Mouse (Mus musculus) induced T-regulatory cell, adult 2 months (primary cell): ENCODE data around the gene H2-Q6.
A peak's percentile ranks its signal among the peaks of the same experiment; 100 is the strongest.
"Not testable (repeated sequence)": the region's sequence is repeated elsewhere in the genome, so short reads cannot be mapped to it uniquely, and the experiment has no call there.

ENCODE experiments used
- DNase-seq: peaks from one replicate; pipeline ENCODE4 v3.0.0-alpha.2; 2012; ENCODE audit warnings: low read depth

H2-Q6 gene

DNA sequence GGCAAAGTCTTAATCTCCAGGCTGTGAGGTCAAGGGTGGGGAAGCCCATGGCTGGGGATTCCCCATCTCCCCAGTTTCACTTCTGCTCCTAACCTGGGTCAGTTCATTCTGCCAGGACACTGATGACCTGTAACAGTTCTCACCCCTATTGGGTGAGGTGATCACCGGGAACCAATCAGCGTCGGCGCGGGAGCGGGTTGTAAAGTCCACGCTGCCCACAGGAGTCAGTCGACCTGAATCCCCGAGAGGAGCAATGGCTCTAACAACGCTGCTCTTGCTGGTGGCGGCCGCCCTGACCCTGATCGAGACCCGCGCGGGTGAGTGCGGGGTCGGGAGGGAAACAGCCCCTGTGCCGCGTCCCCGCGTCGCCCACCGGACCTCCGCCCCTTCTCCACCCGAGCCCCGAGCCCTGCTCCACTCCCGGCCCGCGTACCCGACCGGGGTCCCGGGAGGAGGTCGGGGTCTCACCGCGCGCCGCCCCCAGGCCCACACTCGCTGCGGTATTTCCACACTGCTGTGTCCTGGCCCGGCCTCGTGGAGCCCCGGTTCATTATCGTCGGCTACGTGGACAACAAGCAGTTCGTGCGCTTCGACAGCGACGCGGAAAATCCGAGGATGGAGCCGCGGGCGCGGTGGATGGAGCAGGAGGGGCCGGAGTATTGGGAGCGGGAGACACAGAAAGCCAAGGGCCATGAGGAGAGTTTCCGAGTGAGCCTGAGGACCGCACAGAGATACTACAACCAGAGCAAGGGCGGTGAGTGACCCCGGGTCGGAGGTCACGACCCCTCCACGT is at the start of gene H2-Q6:
Gene H2-Q6 (plus strand): TSS at position 227 of the 793 bp plus-strand sequence.
- peak; percentile 96 for DNase-seq

DNA sequence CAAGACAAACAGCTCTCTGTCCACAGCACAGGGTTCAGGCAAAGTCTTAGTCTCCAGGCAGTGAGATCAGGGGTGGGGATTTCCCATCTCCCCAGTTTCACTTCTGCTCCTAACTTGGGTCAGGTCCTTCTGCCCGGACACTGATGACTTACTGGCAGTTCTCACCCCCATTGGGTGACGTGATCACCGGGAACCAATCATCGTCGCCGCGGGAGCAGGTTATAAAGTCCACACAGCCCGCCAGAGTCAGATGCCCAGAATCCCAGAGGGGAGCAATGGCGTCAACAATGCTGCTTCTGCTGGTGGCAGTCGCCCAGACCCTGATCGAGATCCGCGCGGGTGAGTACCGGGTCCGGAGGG is 45.3 kb upstream of the H2-Q6 start, which contains the start of gene H2-Q4:
Gene H2-Q4 (plus strand): TSS at position 249 of the 360 bp plus-strand sequence.
- DNase-seq, result peak; percentile 98

DNA sequence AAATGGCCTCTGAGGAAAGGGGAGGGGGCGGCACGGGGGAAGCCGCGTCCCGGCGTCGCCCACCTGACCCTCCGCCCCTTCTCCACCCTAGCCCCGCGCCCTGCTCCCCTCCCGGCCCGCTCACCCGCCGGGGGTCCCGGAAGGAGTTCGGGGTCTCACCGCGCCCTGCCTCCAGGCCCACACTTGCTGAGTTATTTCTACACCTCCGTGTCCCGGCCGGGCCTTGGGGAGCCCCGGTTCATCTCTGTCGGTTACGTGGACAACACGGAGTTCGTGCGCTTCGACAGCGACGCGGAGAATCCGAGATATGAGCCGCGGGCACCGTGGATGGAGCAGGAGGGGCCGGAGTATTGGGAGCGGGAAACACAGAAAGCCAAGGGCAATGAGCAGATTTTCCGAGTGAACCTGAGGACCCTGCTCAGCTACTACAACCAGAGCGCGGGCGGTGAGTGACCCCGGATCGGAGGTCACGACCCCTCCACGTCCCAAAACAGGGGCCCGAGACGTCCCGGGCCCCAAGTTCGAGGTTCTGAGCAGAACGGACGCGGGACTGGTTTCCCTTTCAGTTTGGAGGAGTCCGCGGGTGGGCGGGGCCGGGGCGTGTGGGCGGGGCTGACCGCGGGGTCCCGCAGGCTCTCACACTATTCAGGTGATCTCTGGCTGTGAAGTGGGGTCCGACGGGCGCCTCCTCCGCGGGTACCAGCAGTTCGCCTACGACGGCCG is 44.8 kb upstream of the H2-Q6 start:
- peak; percentile 87 for DNase-seq

GRCm38 (mm10) chr17:35389796-35390195 is 34.9 kb upstream of the H2-Q6 start:
- DNase-seq, result peak; percentile 89

DNA sequence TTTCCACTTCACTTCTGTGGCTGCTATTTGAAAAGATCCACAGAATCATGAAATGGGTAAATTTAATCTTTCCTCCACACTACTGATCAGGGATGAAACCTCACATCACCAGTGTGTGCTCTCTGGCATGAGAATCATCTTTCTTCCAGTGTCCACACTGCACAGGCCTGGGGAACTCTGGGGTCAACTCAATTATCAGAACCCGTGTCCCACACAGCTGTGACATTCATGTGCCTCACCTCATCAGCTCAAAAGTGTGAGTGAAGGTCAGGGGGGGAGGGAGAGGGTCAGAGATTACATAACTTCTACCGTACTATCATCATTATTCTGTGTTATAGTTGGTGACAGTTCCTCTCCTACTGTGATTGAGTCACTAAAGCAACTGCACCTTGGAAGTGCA is 32.0 kb upstream of the H2-Q6 start:
- peak; percentile 49 for DNase-seq

- DNase-seq, result peak; percentile 46
These were observed 30.5 kb upstream of the H2-Q6 start for GRCm38 (mm10) chr17:35393864-35394800.

DNA sequence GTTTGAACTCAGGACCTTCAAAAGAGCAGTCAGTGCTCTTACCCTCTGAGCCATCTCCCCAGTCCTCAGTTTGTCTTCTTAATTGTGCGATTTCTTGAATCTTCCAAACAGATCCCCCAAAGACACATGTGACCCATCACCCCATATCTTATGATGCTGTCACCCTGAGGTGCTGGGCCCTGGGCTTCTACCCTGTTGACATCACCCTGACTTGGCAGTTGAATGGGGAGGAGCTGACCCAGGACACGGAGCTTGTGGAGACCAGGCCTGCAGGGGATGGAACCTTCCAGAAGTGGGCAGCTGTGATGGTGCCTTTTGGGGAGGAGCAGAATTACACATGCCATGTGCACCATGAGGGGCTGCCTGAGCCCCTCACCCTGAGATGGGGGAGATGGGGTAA is 27.7 kb upstream of the H2-Q6 start:
- DNase-seq, result not testable (repeated sequence)

DNA sequence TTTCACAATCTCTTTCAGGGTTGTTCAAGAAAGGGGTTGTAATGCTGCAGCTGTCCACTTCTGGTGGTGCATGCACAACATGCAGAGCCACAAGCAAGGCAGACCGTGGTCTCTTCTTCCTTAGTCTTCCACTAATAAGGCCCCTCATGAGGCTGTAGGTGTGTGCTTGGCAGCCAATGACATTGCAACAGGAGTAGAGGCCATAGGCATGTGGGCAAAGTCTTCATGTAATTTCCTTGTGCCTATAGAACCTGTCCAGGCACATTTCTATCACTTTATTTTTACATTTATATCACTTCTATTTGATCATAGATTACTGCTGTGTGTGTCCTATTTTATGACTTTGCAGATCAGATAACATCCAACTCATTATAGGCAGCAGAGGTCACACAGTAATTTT is 11.6 kb upstream of the H2-Q6 start:
- DNase-seq, result not testable (repeated sequence)

- DNase-seq, result not testable (repeated sequence)
These were observed 9.1 kb upstream of the H2-Q6 start for GRCm38 (mm10) chr17:35415273-35416129.

DNA sequence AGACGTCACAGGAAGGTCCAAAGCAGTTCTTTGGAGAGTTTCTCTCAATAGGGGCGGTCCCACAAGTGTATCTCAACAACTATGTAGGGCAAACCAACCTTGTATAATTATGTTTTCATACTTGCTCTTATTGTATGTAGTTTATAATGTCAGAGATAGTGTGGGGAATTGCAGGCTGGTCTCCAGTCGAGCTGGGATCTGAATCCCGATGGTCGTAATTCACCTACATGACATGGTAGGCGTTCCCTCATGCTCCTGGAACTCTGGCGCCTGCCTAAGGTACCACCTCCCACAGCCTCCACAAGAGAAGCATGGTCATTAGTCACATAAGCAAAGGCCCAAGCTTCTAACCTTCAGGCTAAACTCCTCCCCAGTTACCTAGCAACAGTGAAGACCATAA is 5.9 kb upstream of the H2-Q6 start:
- DNase-seq, result no peak

GRCm38 (mm10) chr17:35419564-35419963 is 5.1 kb upstream of the H2-Q6 start:
- DNase-seq, result peak; percentile 37

DNA sequence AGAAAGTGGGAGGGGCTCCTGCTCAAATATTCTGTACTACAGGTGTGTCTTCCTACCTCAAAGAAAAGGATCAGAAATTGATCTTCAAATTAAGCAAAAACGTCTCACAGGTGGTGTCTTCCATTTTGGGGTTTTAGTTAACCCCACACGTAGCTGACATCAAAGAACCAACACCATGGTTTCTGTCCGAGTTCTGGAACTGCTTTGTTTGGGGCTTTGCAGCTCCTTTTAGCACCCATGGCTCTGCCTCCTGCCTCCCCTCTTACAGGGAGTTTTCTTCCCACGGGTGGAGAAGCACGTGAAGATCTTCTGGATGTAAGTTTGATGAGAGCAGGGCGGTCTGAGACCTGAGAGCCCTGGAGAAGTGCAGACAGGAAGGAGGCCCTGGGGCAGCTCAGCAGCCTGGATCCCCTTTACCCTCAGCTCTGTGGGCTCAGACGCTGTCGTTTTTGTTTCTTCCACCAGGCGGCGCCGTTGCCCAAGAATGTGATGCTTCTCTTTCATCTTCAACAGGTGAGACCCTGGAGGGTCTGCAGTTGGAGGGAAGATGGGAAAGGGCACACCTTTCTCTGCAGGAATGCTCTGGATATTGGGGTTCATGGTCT is 4.3 kb upstream of the H2-Q6 start:
- peak; percentile 94 for DNase-seq

DNA sequence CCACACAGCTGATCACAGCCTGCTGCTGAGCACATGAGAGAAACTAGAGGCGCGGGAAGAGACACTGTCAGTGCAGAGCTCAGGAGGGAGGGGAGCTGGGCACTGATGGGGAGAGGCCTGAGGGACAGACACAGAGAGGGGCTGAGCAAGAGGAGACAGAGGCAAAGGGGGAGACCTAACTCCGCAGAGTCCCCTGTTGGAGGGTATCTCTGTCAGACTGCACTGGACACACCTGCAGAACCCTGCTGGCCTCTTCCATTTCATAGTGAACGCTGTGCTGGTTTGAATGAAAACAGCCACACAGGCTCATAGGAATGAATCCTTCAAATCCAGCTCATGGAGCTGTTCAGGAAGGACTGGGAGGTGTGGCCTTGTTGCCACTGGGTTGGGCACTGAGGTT is 3.3 kb upstream of the H2-Q6 start:
- DNase-seq, result peak; percentile 28

- DNase-seq, result peak; percentile 22
These were observed 2.3 kb upstream of the H2-Q6 start for GRCm38 (mm10) chr17:35422360-35422759.

GRCm38 (mm10) chr17:35423131-35423810 is 1.4 kb upstream of the H2-Q6 start:
- DNase-seq, result peak; percentile 80

DNA sequence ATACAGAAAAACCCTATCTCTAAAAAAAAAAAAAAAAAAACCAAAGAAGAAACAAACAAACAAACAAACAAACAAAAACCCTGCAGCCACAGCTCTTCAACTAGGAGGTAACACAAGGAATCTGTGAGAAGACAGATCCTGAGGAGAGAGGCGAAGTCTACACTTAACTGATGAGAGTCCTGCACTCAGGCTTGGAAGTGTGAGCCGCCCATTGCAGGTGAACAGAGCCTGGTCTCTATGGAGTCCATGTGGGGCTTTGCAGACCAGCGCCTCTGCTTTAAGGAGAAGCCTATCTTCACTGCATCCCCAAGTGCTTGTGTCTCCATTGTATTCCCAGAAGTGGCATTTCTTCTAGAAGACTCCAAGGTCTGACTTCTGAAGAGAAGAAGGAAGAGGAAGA is 544 bp upstream of the H2-Q6 start:
- DNase-seq, result peak; percentile 73

DNA sequence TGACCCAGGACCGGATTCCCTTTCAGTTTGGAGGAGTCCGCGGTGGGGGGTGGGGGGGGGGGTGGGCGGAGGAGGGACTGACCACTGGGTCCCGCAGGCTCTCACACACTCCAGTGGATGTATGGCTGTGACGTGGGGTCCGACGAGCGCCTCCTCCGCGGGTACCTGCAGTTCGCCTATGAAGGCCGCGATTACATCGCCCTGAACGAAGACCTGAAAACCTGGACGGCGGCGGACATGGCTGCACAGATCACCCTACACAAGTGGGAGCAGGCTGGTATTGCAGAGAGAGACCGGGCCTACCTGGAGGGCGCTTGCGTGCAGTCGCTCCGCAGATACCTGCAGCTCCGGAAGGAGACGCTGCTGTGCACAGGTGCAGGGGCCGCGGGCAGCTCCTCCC is 824 bp downstream of the H2-Q6 start:
- peak; percentile 79 for DNase-seq

DNA sequence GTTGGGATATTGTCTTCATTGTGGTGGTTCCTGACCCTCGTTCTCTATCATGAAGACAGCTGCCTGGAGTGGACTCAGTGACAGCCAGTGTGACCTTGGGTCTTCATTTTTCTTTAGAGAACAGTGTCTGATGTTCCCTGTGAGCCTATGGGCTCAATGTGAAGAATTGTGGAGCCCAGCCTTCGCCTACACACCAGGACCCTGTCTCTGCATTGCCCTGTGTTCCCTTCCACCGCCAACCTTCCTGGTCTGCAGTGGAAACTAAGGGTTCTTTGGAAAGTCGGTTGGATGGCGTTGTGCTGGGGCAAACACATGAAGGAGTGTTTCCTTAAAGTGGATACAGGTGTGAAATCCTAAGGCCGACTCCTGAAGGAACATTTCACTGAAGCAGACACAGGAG is 4.2 kb downstream of the H2-Q6 start:
- DNase-seq, result not testable (repeated sequence)

GRCm38 (mm10) chr17:35430671-35431070 is 6.0 kb downstream of the H2-Q6 start:
- DNase-seq, result not testable (repeated sequence)

DNA sequence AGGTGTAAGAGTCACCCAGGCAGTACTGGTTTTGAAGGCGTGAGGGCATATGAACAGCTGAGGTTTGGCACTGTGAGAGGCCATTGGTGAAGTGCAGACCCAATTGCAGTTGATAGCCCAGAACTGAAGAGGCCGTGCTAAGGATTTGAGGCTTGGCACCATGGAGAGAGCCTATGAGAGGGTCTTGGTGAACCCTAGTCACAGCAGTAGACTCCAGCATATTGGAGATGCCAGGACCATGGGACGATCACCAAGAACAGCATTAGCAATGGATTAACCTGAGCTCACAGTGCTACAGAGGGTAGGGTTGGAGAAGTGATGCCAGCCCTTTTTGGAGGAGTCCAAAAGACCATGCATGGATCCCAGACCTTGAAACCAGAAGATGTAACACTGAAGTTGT is 7.5 kb downstream of the H2-Q6 start:
- not testable (repeated sequence) for DNase-seq
